Comparison of ENCODE assay signal across 9 mouse cellular contexts in genomic region chr8:116873586-116873985, GRCm38 (mm10).
"Had no signal": no experiment of that assay in that cellular context is flagged by ENCODE, and none has a peak within 500 bp of the region (broad histone marks: within the 10 kb centered on the region; RNA-seq: fewer than 3 reads in every experiment).

No protein-coding gene starts in this region.

- DNase-seq: kidney, adult 8-10 months; layer of hippocampus, adult 9-11 months; lung, postnatal 36 days; midbrain, embryonic 14.5 days had no signal

- H3K27ac ChIP-seq: limb, embryonic 10.5 days; liver, embryonic 12.5 days; midbrain, embryonic 10.5 days; neural tube, embryonic 15.5 days had no signal

- H3K4me3 ChIP-seq: limb, embryonic 10.5 days; liver, embryonic 12.5 days; midbrain, embryonic 10.5 days; myocyte; neural tube, embryonic 15.5 days had no signal

- H3K4me1 ChIP-seq: liver, embryonic 12.5 days; midbrain, embryonic 10.5 days; neural tube, embryonic 15.5 days had no signal
